Mouse (Mus musculus) v-Abl transformed pro-B cells (cell line): ENCODE results near the gene Tgif2lx2.
"Not testable (repeated sequence)": the region's sequence is repeated elsewhere in the genome, so short reads cannot be mapped to it uniquely, and the experiment has no call there.

ENCODE experiments used
- in situ Hi-C, 2 experiments: fragments of 400-800 bp; cut with MboI; formaldehyde crosslinking; loops; one replicate each; pipeline ENCODE4 v1.15.1; 2025; ENCODE audit not compliant: unreplicated experiment in 2 of 2

The Tgif2lx2 gene

DNA sequence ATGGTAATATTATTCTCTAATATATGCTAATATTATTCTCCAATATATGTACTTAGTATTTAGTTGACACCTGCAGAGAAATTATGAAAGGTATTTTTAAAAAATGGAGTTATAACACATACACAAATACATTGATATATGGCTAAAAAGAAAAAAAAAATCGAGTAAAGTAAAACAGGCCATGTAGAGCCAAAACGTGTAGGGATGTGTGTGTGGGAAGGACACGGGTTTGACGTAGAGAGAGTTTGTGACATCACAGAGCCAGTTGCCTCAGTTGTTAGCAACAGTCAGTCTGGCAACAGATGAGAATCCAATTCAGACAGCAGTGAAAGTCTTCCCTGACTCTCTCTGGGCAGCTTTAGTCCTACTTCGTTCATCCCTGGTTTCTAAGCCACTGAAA lies at the start of gene Tgif2lx2:
Tgif2lx2 (plus strand) TSS at position 301 of the 400 bp plus-strand sequence.
- in situ Hi-C loops, result not testable (repeated sequence)
